Mouse (Mus musculus) liver, adult (tissue): Measurements from ENCODE around the gene Cux2.
A peak's percentile ranks its signal among the peaks of the same experiment; 100 is the strongest.

ENCODE experiments used
- GATA4 ChIP-seq: IDR thresholded peaks from 2 replicates; pipeline ENCODE4 v1.6.1; 2014; ENCODE audit warnings: mild to moderate bottlenecking, low read length; ENCODE audit not compliant: insufficient replicate concordance

Gene Cux2

DNA sequence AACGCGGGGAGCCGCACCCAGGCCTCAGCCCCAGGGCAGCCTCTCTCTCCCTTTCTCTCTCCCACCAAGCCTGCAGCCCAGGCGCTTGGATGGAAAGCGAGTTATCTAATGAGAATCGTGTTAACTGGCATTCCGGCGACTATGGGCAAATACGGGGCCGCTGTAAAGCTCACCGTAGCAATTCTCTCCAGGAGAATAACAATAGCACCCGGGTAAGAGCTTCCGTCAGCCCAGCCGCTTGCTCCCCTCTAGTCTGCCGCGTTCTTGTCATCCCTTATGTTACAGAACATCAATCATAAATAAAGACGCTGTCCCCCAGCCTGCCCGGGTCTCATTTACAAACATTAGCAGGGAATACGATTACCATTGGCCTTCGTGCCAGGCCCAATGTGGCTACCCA is 1.6 kb downstream of the Cux2 start:
- TF ChIP-seq GATA4: no peak

DNA sequence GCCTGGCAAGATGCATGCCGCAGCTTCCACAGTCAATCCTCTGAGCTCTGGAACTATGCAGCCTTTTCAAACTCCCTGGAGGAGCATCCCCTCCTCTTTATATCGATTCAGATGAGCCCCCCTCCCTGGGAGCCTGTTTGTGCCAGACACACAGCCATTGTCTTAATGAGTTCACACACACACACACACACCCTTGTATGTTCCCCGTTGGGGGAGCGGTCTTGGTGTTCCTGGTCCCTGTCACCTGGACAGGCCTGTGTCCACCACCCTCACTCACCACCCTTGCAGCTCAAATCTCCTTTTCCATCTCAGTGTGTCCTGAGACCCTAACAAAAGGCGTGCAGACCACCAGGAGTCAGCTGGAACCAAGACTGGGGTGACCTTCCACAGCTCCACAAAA is 2.1 kb downstream of the Cux2 start:
- TF ChIP-seq GATA4: no peak

- TF ChIP-seq GATA4: no peak
These were observed 6.3 kb downstream of the Cux2 start for GRCm38 (mm10) chr5:122043567-122043966.

- TF ChIP-seq GATA4: no peak
These were observed 14.6 kb downstream of the Cux2 start for GRCm38 (mm10) chr5:122035278-122035677.

DNA sequence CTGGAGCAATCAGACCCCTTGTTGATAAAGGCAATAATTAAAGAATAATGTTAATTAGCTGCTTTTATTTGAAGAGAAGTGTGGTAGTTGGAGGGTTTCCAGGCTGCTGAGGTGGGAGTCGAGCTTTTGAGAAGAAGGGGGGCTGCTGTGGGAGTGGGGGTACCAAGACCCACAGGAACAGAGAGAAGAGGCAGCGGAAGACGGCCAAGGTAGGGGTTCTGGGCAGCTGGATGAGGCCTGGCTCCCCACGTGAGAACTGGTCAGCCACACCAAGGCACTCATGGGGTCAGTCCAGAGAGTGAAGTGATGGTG is 16.8 kb downstream of the Cux2 start:
- no peak for TF ChIP-seq GATA4

DNA sequence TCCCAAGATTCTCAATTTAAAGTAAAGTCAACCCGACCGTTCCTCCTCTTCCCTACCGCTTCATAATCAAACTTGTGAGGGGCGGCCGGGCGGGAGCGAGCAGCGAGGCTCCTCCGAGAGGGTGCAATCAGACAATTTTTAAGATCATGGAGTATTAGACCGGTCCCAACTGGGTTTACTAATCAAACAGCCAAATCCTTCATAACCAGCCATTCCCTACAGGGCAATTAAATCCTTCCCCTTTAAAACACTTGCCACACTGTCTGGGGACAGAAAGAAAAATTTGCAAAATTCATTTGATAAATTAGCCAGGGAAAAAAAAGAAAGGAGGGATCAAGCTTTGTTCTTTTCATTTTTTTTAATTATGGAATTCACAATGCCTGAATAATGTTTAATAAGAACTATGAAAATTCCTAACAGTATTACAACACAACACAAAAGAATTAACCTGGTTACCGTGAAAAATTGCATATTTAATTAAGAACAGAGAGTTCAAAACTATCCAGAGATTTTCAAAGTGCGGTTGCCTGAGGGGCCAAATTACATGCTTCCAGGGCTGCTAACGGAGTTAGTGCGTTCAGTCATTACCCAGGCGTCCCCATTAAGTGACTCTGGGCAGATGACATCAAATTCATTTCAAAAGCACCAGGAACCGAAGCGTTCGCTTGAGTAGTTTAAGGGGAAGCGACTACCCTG is 17.3 kb downstream of the Cux2 start:
- no peak for TF ChIP-seq GATA4

- TF ChIP-seq GATA4: no peak
These were observed 18.8 kb downstream of the Cux2 start for GRCm38 (mm10) chr5:122031146-122031545.

DNA sequence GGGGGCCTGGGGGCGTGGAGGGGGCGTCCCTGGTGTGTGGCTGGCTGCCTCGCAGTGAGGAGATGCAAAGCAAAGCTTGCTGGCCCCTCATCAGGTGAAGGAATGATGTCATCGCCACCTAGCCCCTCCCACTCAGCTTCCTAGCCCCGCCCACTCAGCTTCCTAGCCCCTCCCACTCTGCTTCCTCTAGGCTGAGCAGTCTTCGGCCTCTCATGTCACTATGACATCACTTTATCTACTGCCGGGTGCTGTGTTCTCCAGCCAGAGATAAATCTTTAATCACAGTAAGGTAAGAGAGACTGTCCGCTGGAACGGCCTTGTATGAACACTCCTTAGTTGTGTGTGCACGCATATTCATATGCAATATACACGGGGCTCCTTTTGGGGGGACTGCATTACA is 19.3 kb downstream of the Cux2 start:
- TF ChIP-seq GATA4: no peak

DNA sequence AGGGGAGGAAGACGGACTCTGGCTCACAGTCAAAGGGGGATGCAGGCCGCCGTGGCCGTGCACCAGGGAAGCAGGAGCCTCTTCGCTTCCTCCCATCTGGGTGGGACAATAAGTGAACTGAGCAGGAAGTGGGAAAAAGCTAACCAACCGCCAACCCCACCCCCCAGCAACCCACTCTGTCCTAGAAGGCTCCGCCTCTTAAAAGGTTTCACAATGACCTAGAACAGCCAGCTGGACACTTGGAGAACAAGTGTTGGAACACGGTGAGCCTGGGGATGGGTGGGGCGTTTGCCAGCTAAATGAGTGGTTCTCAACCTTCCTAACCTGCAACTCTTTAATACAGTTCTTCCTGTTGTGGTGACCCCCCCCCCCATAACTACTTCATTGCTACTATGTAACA is 23.1 kb downstream of the Cux2 start:
- TF ChIP-seq GATA4: no peak

GRCm38 (mm10) chr5:122026284-122026683 is 23.6 kb downstream of the Cux2 start:
- peak; percentile 71; the same call in 1 of the 2 replicates for TF ChIP-seq GATA4

- no peak for TF ChIP-seq GATA4
These were observed 24.8 kb downstream of the Cux2 start for GRCm38 (mm10) chr5:122025117-122025516.

- no peak for TF ChIP-seq GATA4
These were observed 30.6 kb downstream of the Cux2 start for GRCm38 (mm10) chr5:122019288-122019687.

- TF ChIP-seq GATA4: no peak
These were observed 32.1 kb downstream of the Cux2 start for GRCm38 (mm10) chr5:122017778-122018177.

- no peak for TF ChIP-seq GATA4
These were observed 32.6 kb downstream of the Cux2 start for GRCm38 (mm10) chr5:122017269-122017668.

DNA sequence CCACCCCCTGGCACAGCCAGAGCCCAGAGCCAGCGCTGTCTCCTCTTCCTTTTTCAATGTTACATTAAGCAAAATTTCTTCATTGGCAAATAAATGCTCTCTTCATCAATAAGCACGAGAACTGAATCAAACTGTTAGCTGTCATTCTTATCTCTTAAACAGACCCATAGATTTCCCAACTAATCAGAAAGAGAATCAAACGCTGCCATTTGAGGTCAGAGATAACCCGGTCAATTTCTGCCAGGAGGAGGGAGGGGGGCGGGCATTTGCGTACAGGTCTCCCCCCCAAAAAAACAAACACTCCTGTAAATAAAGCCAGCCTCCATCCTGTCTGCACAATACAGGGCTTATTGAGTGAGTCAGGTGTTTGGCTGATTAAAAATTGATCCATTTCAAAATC is 33.2 kb downstream of the Cux2 start:
- TF ChIP-seq GATA4: peak; percentile 91; the same call in 1 of the 2 replicates

GRCm38 (mm10) chr5:122015149-122015548 is 34.8 kb downstream of the Cux2 start:
- no peak for TF ChIP-seq GATA4

GRCm38 (mm10) chr5:122014671-122015070 is 35.2 kb downstream of the Cux2 start:
- no peak for TF ChIP-seq GATA4

DNA sequence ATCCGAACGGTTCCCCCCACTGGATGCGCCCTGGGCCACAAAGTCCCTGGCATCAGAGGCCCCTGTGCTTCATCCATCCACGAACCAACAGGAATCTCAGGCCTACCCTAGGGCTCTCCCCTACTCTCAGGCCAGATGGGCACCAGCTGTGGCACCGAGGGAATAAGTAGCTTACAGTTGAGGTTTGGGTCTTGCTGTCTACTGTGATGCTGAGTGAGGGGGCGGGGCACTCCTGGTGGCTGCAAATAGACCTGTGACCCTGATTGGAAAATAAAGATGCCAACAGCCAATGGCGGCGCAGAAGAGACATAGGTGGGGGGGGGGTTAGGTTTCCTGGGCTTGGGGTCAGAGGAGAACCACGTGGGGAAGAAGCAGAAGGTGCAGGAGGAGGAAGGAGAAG is 38.6 kb downstream of the Cux2 start:
- no peak for TF ChIP-seq GATA4

GRCm38 (mm10) chr5:122007946-122008441 is 41.9 kb downstream of the Cux2 start:
- no peak for TF ChIP-seq GATA4
